In genomic region chr10:75552106-75552505, GRCm38 (mm10) we compare ENCODE assay signal across 18 mouse cellular contexts. TPM values are rescaled to one million over a fixed set of nuclear protein-coding genes. Genes with fewer than 3 reads are reported as not detected.
DNase-seq lines count a peak whose midpoint lies in the region.
"Had no signal": no experiment of that assay in that cellular context is flagged by ENCODE, and none has a peak within 500 bp of the region (broad histone marks: within the 10 kb centered on the region; RNA-seq: fewer than 3 reads in every experiment).

No protein-coding gene starts in this region.

- DNase-seq in heart, adult 11 months: peak; percentile 74
- DNase-seq in heart, adult 18-20 months: no peak
- DNase-seq in testis, postnatal 10 days (ENCODE audit: low spot score): peak; percentile 37
- no peak for DNase-seq in testis, postnatal 14 days (ENCODE audit: low spot score)
- DNase-seq in cerebellum, postnatal 14 days: no peak
- DNase-seq: adrenal gland, adult 8-10 months; adrenal gland, postnatal 14 days; adrenal gland, postnatal 36 days; B cell, adult 2 months; cerebellum, adult 11-12 months; cerebellum, adult 2 months; cerebellum, adult 9-10 months; cerebellum, postnatal 36 days; embryo, embryonic 11 days; forebrain, postnatal 0 days had no signal

RNA-seq across cellular contexts. Expression of gene Lrrc75b, which starts 8.0 kb away (rescaled TPM):
- 1 to 10 TPM in 1 of 2 experiments, under 1 TPM in 1; 0.67 to 1.1 TPM for total RNA-seq in heart, adult 18-20 months (2021)
- total RNA-seq: CH12.LX; common myeloid progenitor, adult 5-6 weeks had no signal

RNA-seq across cellular contexts. Expression of gene Ggt1, which starts 9.3 kb away (rescaled TPM):
- total RNA-seq in heart, adult 18-20 months (2021): under 1 TPM in 1 of 2 experiments, not detected in 1; 0.54 TPM
- total RNA-seq: adrenal gland, postnatal 14 days; adrenal gland, postnatal 36 days; G1E had no signal

RNA-seq across cellular contexts. Expression of gene Gucd1, which starts 34.3 kb away (rescaled TPM):
- 10 to 100 TPM; 33.0 to 36.8 TPM for total RNA-seq in heart, adult 18-20 months (2021)

RNA-seq across cellular contexts. Expression of gene Snrpd3, which starts 34.8 kb away (rescaled TPM):
- 10 to 100 TPM; 66.2 to 80.3 TPM for total RNA-seq in heart, adult 18-20 months (2021)

RNA-seq across cellular contexts. Expression of gene Ggt5, which starts 37.0 kb away (rescaled TPM):
- 1 to 10 TPM; 4.2 to 4.7 TPM for total RNA-seq in heart, adult 18-20 months (2021)
- total RNA-seq: CH12.LX had no signal

Comparison
In these comparisons a context has a peak if more than half of its experiments do, and no peak if none do; other contexts are left out.
1. DNase-seq: peak in heart, adult 11 months (single experiment) and testis, postnatal 10 days (single experiment); none in heart, adult 18-20 months (0 of 2), testis, postnatal 14 days (single experiment) and cerebellum, postnatal 14 days (0 of 2).